Comparison of ENCODE assay signal across 1 mouse cellular context in the genomic region with DNA sequence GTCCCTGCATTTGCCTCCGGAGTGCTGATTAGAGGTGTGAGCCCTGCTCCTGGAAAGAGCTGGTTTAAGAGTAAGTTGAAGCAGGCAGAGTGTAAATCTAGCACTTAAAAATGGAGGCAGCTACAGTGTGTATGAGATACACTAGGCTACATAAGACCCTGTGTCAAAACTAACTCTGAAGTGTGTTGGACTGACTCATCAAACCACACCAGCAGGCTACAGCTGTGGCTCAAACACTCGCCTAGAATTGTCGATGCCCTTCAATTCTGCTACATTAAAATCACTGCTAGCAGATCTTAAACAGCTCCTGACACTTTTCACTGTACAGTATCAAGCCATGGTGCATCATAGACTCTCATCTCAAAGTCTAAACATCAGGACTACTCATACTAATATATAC.
TF ChIP-seq lines count a peak whose summit lies in the region.

No protein-coding gene starts in this region.

TF ChIP-seq in MEL, 35 proteins besides CTCF, POLR2A, EP300 and RAD21:
- TF ChIP-seq GABPA (IDR thresholded peaks at IDR 0.05; ENCODE audit: low read depth, low read length) (no peak), MAFK (IDR thresholded peaks at IDR 0.05; ENCODE audit: borderline replicate concordance, low read depth, low read length) (no peak)
